ENCODE assay signal across 9 mouse cellular contexts in genomic region chr1:136051013-136051315, GRCm38 (mm10). TPM values are rescaled to one million over a fixed set of nuclear protein-coding genes. Genes with fewer than 3 reads are reported as not detected.
A peak's percentile ranks its signal among the peaks of the same experiment; 100 is the strongest.
DNase-seq lines count a peak whose midpoint lies in the region; ATAC-seq and TF ChIP-seq lines count a peak whose summit lies in the region.
"Had no signal": no experiment of that assay in that cellular context is flagged by ENCODE, and none has a peak within 500 bp of the region (broad histone marks: within the 10 kb centered on the region; RNA-seq: fewer than 3 reads in every experiment).

No protein-coding gene starts in this region.

- H3K27ac ChIP-seq in heart, embryonic 15.5 days = no peak overlapping the region
- no peak overlapping the region for H3K27ac ChIP-seq in liver, embryonic 14.5 days
- H3K27ac ChIP-seq in neural tube, embryonic 12.5 days = no peak overlapping the region

- H3K4me1 ChIP-seq in heart, embryonic 15.5 days (replicated peaks) = peaks cover 18% of the 10 kb centered on the region
- no peaks in the 10 kb centered on the region for H3K4me1 ChIP-seq in liver, embryonic 14.5 days (replicated peaks; ENCODE audit: control insufficient read depth in 2 of 2, insufficient read depth in 2 of 2, low read length in 1 of 2)
- H3K4me1 ChIP-seq in neural tube, embryonic 12.5 days = peaks cover 16% of the 10 kb centered on the region

- no peak for DNase-seq in heart, adult 18-20 months
- peak; percentile 7 for DNase-seq in WW6 (ENCODE audit: low read depth, low spot score)
- no peak for DNase-seq in liver, embryonic 14.5 days (ENCODE audit: low read depth in 3 of 3, low spot score in 3 of 3)
- no peak for DNase-seq in gastrocnemius, adult 8-10 months (ENCODE audit: low spot score in 2 of 2)
- DNase-seq in ovary, adult 18-20 months (ENCODE audit: low spot score) = no peak

- peaks cover 50% of the 10 kb centered on the region for H3K27me3 ChIP-seq in heart, embryonic 15.5 days
- H3K27me3 ChIP-seq in liver, embryonic 14.5 days (ENCODE audit: control insufficient read depth, insufficient read depth, low read length) = peaks cover 50% of the 10 kb centered on the region
- peaks cover 46% of the 10 kb centered on the region for H3K27me3 ChIP-seq in neural tube, embryonic 12.5 days (replicated peaks)

- H3K9ac ChIP-seq in heart, embryonic 15.5 days = peak overlapping the region; percentile 14
- H3K9ac ChIP-seq in liver, embryonic 14.5 days (replicated peaks) = no peak overlapping the region
- H3K9ac ChIP-seq in neural tube, embryonic 12.5 days = peak overlapping the region; percentile 30; the same call in 1 of the 2 replicates

- H3K4me2 ChIP-seq in heart, embryonic 15.5 days = peak overlapping the region; percentile 62
- no peak overlapping the region for H3K4me2 ChIP-seq in liver, embryonic 14.5 days (ENCODE audit: low read depth)
- peak overlapping the region; percentile 65 for H3K4me2 ChIP-seq in neural tube, embryonic 12.5 days (replicated peaks)

- no peaks in the 10 kb centered on the region for H3K36me3 ChIP-seq in heart, embryonic 15.5 days
- no peaks in the 10 kb centered on the region for H3K36me3 ChIP-seq in liver, embryonic 14.5 days (replicated peaks; ENCODE audit: control insufficient read depth, insufficient read depth, low read depth)
- no peaks in the 10 kb centered on the region for H3K36me3 ChIP-seq in neural tube, embryonic 12.5 days

- 2% methylated on average over 36 of the region's 36 CpGs for WGBS in heart, embryonic 15.5 days
- WGBS in liver, embryonic 14.5 days (ENCODE audit: insufficient replicate concordance) = 3% methylated on average over 36 of the region's 36 CpGs
- 1% methylated on average over 36 of the region's 36 CpGs for WGBS in neural tube, embryonic 12.5 days

- no peak for TF ChIP-seq EP300 in liver, embryonic 14.5 days (IDR thresholded peaks at IDR 0.05; ENCODE audit: low read depth)

- no peak for TF ChIP-seq CTCF in liver, embryonic 14.5 days (IDR thresholded peaks at IDR 0.05; ENCODE audit: low read depth)

- peak overlapping the region; percentile 35 for H3K4me3 ChIP-seq in heart, embryonic 15.5 days
- H3K4me3 ChIP-seq in liver, embryonic 14.5 days (ENCODE audit: insufficient read depth in 1 of 2, low read depth in 2 of 2, low read length in 2 of 2) = no peak overlapping the region
- peak overlapping the region; percentile 27 for H3K4me3 ChIP-seq in neural tube, embryonic 12.5 days

- no peaks in the 10 kb centered on the region for H3K9me3 ChIP-seq in heart, embryonic 15.5 days (replicated peaks)
- no peaks in the 10 kb centered on the region for H3K9me3 ChIP-seq in liver, embryonic 14.5 days (ENCODE audit: control insufficient read depth, low read length)
- H3K9me3 ChIP-seq in neural tube, embryonic 12.5 days = no peaks in the 10 kb centered on the region

- no peak for ATAC-seq in heart, embryonic 15.5 days (replicated peaks; ENCODE audit: insufficient number of reproducible peaks, insufficient read depth, low FRiP score, low read depth)
- ATAC-seq in granulocyte monocyte progenitor cell, adult 5-6 weeks (replicated peaks; ENCODE audit: poor library complexity, severe bottlenecking) = peak; percentile 10; the same call in 1 of the 2 replicates
- ATAC-seq in liver, embryonic 14.5 days (ENCODE audit: insufficient read depth) = 0 out of 2 replicates have a peak, but pooled peaks have one; percentile 3
- peak; percentile 39; the same call in 1 of the 2 replicates for ATAC-seq in neural tube, embryonic 12.5 days (ENCODE audit: low FRiP score, low read depth)

RNA-seq across cellular contexts. Expression of gene Ascl5, which starts 0.4 kb away (rescaled TPM):
- polyA plus RNA-seq in heart, embryonic 15.5 days (2015; fragmentation: Nextera tagmentation; extraction: Ambion mirVana) = not detected in 2 replicates
- not detected for total RNA-seq in heart, adult 18-20 months (2021)
- total RNA-seq in granulocyte monocyte progenitor cell, adult 5-6 weeks (2014; fragmentation: Nextera tagmentation) = not detected in 2 replicates
- total RNA-seq in granulocyte monocyte progenitor cell, adult 5-6 weeks (2017) = not detected in 2 replicates
- polyA plus RNA-seq in liver, embryonic 14.5 days (2012; rRNA removed) = not detected in 2 replicates
- polyA plus RNA-seq in liver, embryonic 14.5 days (2014; fragmentation: Nextera tagmentation; extraction: Ambion mirVana) = not detected in 2 replicates
- polyA plus RNA-seq in neural tube, embryonic 12.5 days (2016; fragmentation: Nextera tagmentation; extraction: Ambion mirVana) = not detected in 2 replicates
- total RNA-seq in gastrocnemius, adult 8-10 months (2022) = not detected
- polyA plus RNA-seq: large intestine, adult 2 months had no signal

RNA-seq across cellular contexts. Expression of gene Cacna1s, which starts 1.6 kb away (rescaled TPM):
- polyA plus RNA-seq in heart, embryonic 15.5 days (2015; fragmentation: Nextera tagmentation; extraction: Ambion mirVana) = 0.29 and 0.56 TPM in 2 replicates
- total RNA-seq in heart, adult 18-20 months (2021) = 10 to 100 TPM; 16.4 to 18.1 TPM
- not detected in 2 replicates for total RNA-seq in granulocyte monocyte progenitor cell, adult 5-6 weeks (2014; fragmentation: Nextera tagmentation)
- not detected in 2 replicates for total RNA-seq in granulocyte monocyte progenitor cell, adult 5-6 weeks (2017)
- polyA plus RNA-seq in liver, embryonic 14.5 days (2012; rRNA removed) = 0.02 TPM in 1 of 2 replicates, not detected in the other
- not detected in 2 replicates for polyA plus RNA-seq in liver, embryonic 14.5 days (2014; fragmentation: Nextera tagmentation; extraction: Ambion mirVana)
- polyA plus RNA-seq in neural tube, embryonic 12.5 days (2016; fragmentation: Nextera tagmentation; extraction: Ambion mirVana) = 0.81 and 0.93 TPM in 2 replicates
- total RNA-seq in gastrocnemius, adult 8-10 months (2022) = 1,000 to 10,000 TPM in 3 of 4 experiments, 100 to 1,000 TPM in 1; 844 to 1,101 (median 1,067) TPM

RNA-seq across cellular contexts. Expression of gene Tmem9, which starts 43.0 kb away (rescaled TPM):
- 91.1 and 107 TPM in 2 replicates for polyA plus RNA-seq in heart, embryonic 15.5 days (2015; fragmentation: Nextera tagmentation; extraction: Ambion mirVana)
- total RNA-seq in heart, adult 18-20 months (2021) = 10 to 100 TPM; 13.9 to 14.0 TPM
- total RNA-seq in granulocyte monocyte progenitor cell, adult 5-6 weeks (2014; fragmentation: Nextera tagmentation) = 5.8 and 14.0 TPM in 2 replicates
- 4.4 and 8.1 TPM in 2 replicates for total RNA-seq in granulocyte monocyte progenitor cell, adult 5-6 weeks (2017)
- polyA plus RNA-seq in liver, embryonic 14.5 days (2012; rRNA removed) = 43.9 and 44.4 TPM in 2 replicates
- polyA plus RNA-seq in liver, embryonic 14.5 days (2014; fragmentation: Nextera tagmentation; extraction: Ambion mirVana) = 42.4 and 44.2 TPM in 2 replicates
- 151 and 152 TPM in 2 replicates for polyA plus RNA-seq in neural tube, embryonic 12.5 days (2016; fragmentation: Nextera tagmentation; extraction: Ambion mirVana)
- total RNA-seq in gastrocnemius, adult 8-10 months (2022) = 10 to 100 TPM in 1 of 4 experiments, 1 to 10 TPM in 3; 8.6 to 12.9 (median 9.6) TPM

RNA-seq across cellular contexts. Expression of gene Igfn1, which starts 44.8 kb away (rescaled TPM):
- not detected in 2 replicates for polyA plus RNA-seq in heart, embryonic 15.5 days (2015; fragmentation: Nextera tagmentation; extraction: Ambion mirVana)
- under 1 TPM in 1 of 2 experiments, not detected in 1; 0.08 TPM for total RNA-seq in heart, adult 18-20 months (2021)
- not detected in 2 replicates for total RNA-seq in granulocyte monocyte progenitor cell, adult 5-6 weeks (2014; fragmentation: Nextera tagmentation)
- total RNA-seq in granulocyte monocyte progenitor cell, adult 5-6 weeks (2017) = not detected in 2 replicates
- not detected in 2 replicates for polyA plus RNA-seq in liver, embryonic 14.5 days (2012; rRNA removed)
- not detected in 2 replicates for polyA plus RNA-seq in liver, embryonic 14.5 days (2014; fragmentation: Nextera tagmentation; extraction: Ambion mirVana)
- not detected in 2 replicates for polyA plus RNA-seq in neural tube, embryonic 12.5 days (2016; fragmentation: Nextera tagmentation; extraction: Ambion mirVana)
- total RNA-seq in gastrocnemius, adult 8-10 months (2022) = 10 to 100 TPM; 28.7 to 98.0 (median 63.2) TPM
- polyA plus RNA-seq: large intestine, adult 2 months had no signal

Comparison
In these comparisons a context has a peak if more than half of its experiments do, and no peak if none do; other contexts are left out.
1. H3K4me3 ChIP-seq: peak in heart, embryonic 15.5 days (single experiment) and neural tube, embryonic 12.5 days (single experiment); none in liver, embryonic 14.5 days (0 of 2).
2. RNA of gene Cacna1s, which starts 1.6 kb away (total RNA-seq): 844 to 1,101 TPM in gastrocnemius, adult 8-10 months; 16.4 to 18.1 TPM in heart, adult 18-20 months and not detected in granulocyte monocyte progenitor cell, adult 5-6 weeks; every median in the first group is over 10 times any median in the second.